Mouse (Mus musculus) lung, postnatal 0 days (tissue): ENCODE measurements around the gene Lnpk.

ENCODE experiments used
- CTCF ChIP-seq: IDR thresholded peaks from 2 replicates; pipeline ENCODE4 v1.5.1; 2016; ENCODE audit warnings: antibody characterized with exemption, mild to moderate bottlenecking
- EP300 ChIP-seq: IDR thresholded peaks from 2 replicates; pipeline ENCODE4 v1.6.1; 2016; ENCODE audit warnings: antibody characterized with exemption, mild to moderate bottlenecking, control low read depth

DNA sequence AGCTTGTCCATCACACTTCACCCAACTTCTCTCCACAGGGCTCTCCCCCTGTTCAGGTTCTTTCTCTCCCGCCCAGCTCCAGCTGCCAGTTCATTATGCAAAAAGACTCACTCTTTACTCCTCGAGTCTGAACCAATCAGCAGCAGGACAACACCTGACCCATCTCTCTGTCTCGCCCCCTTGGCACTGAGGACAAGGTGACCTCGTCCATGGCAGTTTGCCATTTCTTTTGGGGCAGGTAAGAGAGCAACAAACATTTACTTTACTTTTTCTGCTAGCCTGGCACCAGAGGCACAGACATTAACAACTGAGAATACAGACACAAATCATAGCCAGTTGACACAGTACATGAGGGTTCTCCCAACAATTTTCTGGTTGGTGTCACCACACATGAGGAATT, 8.8 kb downstream of the Lnpk start:
- no peak for TF ChIP-seq EP300
- no peak for TF ChIP-seq CTCF
